Mouse (Mus musculus) retina, postnatal 7 days (tissue): ENCODE data around the gene Ccnb3.
"Not testable (repeated sequence)": the region's sequence is repeated elsewhere in the genome, so short reads cannot be mapped to it uniquely, and the experiment has no call there.

Experiments used
- DNase-seq: peaks from one replicate; pipeline ENCODE4 v3.0.0-alpha.2; 2012; ENCODE audit warnings: low read depth, low spot score

The Ccnb3 gene

DNA sequence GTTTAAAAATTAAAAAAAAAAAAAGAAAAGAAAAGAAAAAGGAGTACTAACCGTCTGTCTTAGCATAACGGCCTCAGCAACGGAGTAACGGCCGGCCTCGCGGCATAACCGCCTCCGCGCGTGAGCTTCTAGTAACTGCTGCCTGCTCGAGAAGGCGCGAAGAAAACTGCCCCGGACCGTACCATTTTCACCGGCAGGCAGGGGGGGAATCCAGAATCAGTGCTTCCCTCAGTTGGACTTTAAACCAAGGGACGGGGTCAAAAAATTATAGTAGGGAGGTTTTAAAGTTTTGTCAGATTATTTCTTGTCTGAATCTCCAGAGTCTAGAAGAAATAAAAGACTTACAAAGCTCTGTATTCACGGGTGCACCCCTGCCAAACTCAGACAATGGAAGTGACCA is at the start of gene Ccnb3:
TSS of gene Ccnb3 (minus strand) at position 101 of the 400 bp plus-strand sequence.
- DNase-seq: no peak

DNA sequence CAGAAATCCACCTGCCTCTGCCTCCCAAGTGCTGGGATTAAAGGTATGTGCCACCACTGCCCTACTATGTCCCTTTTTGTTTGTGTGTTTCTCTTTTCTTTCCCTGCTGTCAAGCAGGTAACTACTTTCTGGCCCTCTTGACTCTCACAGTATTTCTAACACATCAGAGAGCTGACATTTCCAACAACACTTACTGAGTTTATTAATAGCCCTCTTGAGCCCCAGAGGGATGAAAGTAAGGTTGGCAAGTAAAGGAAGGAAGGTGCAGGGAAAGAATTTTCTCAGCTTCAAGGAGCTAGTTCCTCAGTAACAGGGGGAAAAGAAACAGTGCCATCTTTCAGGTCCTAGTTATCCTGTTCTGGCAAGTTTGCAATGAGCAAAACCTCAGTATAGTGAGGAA is 48.9 kb upstream of the Ccnb3 start:
- DNase-seq: no peak

DNA sequence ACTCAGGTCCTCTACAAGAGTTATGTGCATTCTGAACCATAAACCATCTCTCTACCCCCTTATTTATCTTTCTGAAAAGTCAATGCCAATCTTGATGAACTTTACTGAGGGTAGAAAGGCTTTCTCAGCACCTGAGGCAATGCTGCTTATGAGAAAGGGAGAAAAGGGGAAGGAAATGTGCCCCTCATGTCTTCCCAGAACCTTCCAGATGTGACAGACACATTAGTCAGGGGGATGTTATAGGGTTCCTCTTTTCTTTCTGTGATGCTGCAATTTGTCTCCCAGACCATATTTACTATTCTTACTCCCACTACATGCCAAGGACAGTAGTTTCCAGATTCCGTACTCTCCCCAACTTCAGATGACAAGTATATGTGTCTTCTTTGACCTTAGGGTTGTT is 44.5 kb upstream of the Ccnb3 start:
- DNase-seq: no peak

DNA sequence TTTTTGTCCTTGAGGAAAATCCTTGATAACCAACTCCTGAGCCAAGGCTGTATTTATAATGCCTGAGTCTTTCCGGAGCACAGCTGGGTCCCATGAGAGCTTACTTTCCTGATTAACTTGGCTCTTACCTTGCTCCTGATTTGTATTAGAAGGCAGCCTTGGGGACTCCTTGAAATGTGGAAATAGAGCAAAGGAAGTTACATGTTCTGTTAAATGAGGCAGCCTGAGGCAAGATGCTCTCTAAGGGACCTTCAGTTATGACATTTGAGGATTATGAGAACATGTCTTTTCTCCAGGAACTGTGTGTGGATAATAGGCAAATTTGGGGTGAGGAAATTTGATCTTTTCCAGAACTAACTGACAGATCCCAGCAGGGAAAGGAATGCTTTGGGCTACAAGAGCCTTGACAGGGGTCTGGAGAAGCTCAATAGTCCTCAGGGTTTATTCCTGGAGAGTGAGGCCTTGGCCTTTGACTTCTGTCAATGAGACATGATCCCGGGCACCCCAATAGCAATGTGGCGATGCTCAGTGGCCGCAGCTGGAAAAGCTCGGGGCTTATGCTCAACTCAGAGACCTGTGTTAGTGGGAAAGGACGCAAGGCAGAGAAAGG is 38.5 kb upstream of the Ccnb3 start:
- DNase-seq: no peak

DNA sequence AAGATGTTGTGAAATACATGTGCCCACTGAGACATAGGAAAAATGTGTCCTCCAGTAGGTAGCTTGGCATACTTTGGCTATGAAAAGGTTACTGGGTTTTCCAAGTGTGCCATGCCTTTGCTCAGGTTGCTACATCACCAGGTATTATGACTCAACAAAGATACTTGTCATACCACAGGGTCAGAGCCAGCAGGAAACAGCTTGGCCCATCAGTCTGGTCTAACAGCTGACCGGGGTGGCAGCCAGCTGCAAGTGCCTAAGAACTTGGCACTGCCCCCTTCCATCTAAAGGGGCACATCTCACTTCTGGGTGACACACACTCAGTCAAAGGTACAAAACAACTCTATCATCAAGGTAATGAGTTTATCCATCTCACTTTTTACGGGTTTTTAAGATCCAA is 26.6 kb upstream of the Ccnb3 start:
- DNase-seq: no peak

DNA sequence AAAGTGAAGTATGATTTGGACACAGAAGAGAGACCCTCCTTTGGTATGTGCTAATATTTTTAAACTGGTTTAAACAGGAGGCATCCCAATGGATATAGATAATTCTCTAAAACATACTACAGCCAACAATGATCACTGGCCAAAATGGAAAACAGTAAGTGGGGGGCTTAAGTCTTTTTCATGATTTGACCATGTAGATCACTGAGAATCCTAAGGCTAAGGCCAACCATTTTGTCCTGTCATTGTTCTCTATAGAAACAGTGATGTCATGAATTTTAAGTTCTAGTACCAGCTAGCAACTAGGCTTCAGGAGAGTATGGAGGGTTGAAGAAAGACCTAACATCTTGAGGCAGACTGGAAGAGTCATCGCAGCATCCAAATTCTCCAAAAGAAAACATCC is 25.8 kb upstream of the Ccnb3 start, which contains the start of gene Akap4:
TSS of gene Akap4 (plus strand) at position 301 of the 400 bp plus-strand sequence.
- DNase-seq: no peak

DNA sequence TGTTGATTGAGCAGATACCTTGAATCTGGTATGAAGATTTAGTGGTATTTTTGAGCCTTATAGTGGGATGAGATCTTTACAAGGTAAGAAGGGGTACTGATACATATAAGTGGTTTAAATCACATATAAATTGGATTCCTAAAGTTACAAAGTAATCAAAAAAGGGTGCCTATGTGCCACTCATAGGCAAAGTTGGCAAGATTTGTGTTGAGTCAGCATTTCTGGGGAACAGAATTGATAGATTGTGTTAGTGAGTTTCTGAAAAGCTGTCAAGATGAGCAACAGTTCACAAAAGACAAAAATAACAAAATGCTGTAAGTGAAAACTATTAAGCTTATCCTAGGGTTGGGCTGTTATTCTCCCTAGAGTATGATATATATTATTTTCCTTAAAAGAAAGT is 22.7 kb upstream of the Ccnb3 start:
- no peak for DNase-seq

DNA sequence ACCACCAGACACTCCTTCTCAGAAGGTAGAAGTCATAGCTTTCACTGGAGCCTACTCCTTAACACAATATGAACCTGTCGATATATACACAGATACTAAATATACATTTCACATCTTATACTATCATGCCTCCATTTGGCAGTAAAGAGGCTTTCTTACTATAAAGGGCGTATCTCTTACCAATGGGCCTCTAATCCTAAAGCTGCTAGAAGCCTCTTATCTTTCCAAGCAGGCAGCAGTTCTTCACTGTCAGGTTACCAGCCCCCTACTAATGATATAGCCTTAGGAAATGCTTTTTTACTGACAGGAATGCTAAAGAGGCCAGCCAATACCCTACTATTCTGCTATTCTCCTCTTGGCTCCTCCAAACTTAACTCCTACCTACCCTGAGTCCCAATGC is 16.2 kb upstream of the Ccnb3 start:
- no peak for DNase-seq

DNA sequence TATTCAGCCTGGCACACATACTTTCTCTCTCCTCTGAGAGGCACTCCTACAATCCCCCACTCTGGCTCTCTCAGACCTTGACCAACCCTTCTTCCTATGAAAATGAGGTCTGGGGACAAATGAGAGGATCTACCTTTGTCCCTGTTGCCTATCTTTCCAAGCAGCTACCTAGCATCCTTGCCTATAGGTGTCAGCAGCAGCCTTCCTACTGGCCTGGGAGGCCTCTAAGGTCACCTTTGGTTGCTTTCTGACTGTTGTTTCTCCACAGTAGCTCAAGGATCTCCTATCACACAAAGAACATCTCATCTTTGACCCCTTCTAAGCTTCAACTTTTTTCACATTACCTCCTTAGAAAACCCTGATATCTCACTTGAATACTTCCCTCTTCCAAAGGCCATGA is 15.6 kb upstream of the Ccnb3 start:
- no peak for DNase-seq

DNA sequence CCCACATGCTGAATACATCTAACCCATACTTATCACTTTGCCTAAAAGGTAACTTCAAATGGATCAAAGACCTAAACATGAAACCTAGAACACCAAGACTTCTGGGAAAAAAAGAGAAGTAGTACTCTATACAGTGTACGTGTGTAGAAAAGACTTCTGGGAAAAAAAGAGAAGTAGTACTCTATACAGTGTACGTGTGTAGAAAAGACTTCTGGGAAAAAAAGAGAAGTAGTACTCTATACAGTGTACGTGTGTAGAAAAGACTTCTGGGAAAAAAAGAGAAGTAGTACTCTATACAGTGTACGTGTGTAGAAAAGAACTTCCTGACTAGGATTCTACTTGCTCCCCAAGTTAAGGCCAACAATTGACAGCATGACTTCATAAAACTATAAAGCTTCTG is 57.5 kb downstream of the Ccnb3 start:
- not testable (repeated sequence) for DNase-seq

DNA sequence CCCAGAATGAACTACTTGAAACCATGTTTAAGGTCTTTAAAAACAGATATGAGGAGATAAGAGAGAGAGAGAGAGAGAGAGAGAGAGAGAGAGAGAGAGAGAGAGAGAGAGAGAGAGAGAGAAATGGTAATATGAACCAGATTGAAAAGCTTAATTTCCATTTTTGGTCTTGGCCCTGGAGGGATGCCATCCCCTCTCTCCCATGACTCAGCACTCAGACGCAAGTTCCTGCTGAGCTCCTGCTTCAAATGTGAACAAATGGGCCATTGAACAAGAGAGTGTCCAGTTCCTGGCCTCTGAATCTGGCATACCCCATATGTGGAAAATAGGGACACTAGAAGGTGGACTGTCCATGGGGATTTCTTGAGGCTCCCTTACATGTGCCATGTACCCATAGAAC is 69.5 kb downstream of the Ccnb3 start:
- no peak for DNase-seq

DNA sequence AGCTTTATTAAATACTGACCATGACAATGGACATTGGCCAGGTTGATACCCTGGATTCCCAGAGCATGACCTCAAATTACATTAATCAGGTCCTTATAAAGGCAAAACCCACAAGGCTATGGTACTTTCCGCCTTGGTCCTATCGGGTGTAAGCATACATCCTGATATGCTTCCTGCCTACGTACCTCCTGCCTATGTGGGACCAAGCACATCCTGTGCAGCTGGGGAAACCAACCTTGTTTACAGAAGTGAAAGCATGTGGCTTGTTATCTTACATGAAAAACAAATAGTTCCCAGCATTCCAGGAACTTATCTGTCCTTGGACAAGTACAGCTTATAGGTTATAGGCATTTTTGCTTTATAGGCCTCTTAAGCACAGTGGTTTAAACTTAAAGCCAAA is 72.8 kb downstream of the Ccnb3 start:
- no peak for DNase-seq
